Mouse (Mus musculus): Measurements from ENCODE around the gene Maml3.

DNA sequence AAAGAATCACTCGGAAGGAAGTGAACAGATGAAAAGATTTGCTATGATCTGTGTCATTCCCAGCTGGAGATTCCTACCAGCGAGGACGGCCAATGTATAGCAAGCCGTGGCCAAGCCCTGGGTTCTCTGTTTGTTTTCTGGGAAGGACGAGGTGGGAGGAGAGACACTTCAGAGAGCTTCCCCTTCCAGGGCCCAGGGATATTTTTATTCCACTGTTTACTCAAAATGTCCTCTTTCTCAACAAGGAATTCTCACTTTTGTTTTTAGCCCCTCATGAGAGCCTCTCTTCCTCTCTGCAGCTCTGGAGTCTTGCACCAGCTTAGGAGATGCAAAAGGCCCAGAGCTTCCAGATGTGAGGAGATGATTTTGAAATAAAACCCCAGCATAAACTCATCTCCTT lies 236.0 kb downstream of the Maml3 start:
- TF ChIP-seq CTCF (IDR thresholded peaks at IDR 0.05; ENCODE audit: low read depth) (no peak), EP300 (optimal IDR thresholded peaks at IDR 0.05) (no peak)

All from stomach, postnatal 0 days (tissue).